Mouse (Mus musculus) small intestine, adult 2 months (tissue): ENCODE measurements around the gene Rsbn1l.

ENCODE experiments used
- CTCF ChIP-seq: fragments of 200-500 bp; IDR thresholded peaks from 2 replicates; pipeline ENCODE4 v1.5.1; 2012; ENCODE audit warnings: low read depth, mild to moderate bottlenecking, control low read depth, inconsistent platforms, low read length, moderate library complexity, mixed read lengths; ENCODE audit not compliant: insufficient replicate concordance, insufficient read length; ENCODE audit errors: extremely low read depth
- POLR2A ChIP-seq: fragments of 200-500 bp; IDR thresholded peaks from 2 replicates; pipeline ENCODE4 v1.6.1; 2012; ENCODE audit warnings: low read depth, mild to moderate bottlenecking, control low read depth, inconsistent platforms, low read length, moderate library complexity

DNA sequence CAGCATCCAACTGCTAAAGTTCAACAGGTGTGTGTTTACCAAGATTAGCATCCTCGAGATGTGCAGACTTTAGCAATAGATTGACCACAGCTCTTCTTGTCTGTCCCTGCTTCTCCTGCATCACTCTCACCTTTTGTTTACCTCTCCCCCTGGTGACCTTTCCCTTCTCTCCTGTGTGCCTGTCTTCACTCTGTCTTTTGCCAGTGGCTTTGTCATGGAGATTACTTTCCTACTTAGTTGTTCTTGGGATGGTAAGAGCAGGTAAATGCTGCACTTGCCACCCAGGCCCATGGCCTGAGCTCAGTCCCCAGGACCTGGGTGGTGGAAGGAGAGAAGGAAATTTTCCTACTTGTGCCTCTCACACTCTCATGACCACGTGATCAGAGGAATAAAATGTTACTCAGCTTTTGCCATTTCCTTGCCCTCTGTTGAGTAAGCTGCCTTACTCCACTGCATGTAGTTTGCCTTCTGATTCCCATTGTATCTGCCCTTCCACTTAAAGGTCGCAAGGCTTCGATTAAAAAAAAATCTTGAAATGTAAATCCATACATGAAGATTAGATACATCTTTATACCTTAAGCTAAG is 72.1 kb downstream of the Rsbn1l start:
- no peak for TF ChIP-seq POLR2A
- no peak for TF ChIP-seq CTCF
